Mouse (Mus musculus): ENCODE results near the gene Syt2. TPM values are rescaled to one million over a fixed set of nuclear protein-coding genes. Genes with fewer than 3 reads are reported as not detected.
A peak's percentile ranks its signal among the peaks of the same experiment; 100 is the strongest.

The Syt2 gene
- polyA plus RNA-seq, 1 experiment from 2014 or later = 0.14 TPM

GRCm38 (mm10) chr1:134704396-134705306, 58.2 kb downstream of the Syt2 start:
- TF ChIP-seq EP300 (IDR thresholded peaks at IDR 0.05) = peak; percentile 43; the same call in 1 of the 2 replicates
- TF ChIP-seq CTCF (IDR thresholded peaks at IDR 0.05) = peak; percentile 86
- Histone ChIP-seq H3K9me3 (ENCODE audit: low read length) (no peaks in the 10 kb centered on the region), H3K4me2 (replicated peaks; ENCODE audit: low read depth, low read length) (no peak overlapping the region), H3K27me3 (replicated peaks; ENCODE audit: insufficient read depth, low read length) (peaks cover 23% of the 10 kb centered on the region), H3K9ac (replicated peaks; ENCODE audit: low read depth) (no peak overlapping the region), H3K4me1 (ENCODE audit: insufficient read depth, low read depth, low read length) (no peaks in the 10 kb centered on the region; the same call in 1 of the 2 replicates), H3K27ac (ENCODE audit: low read length) (no peak overlapping the region), H3K36me3 (ENCODE audit: insufficient read depth, low read length) (no peaks in the 10 kb centered on the region), H3K4me3 (ENCODE audit: low read depth, low read length) (no peak overlapping the region)
- peak; percentile 63 for ATAC-seq
- WGBS = 34% methylated on average over 22 of the region's 22 CpGs
- peak; percentile 42 for DNase-seq (ENCODE audit: low spot score)

GRCm38 (mm10) chr1:134706549-134706948, 60.1 kb downstream of the Syt2 start:
- Histone ChIP-seq H3K4me1 (ENCODE audit: insufficient read depth, low read depth, low read length) (no peaks in the 10 kb centered on the region; the same call in 1 of the 2 replicates), H3K4me2 (replicated peaks; ENCODE audit: low read depth, low read length) (no peak overlapping the region), H3K27ac (ENCODE audit: low read length) (no peak overlapping the region), H3K9ac (replicated peaks; ENCODE audit: low read depth) (no peak overlapping the region), H3K9me3 (ENCODE audit: low read length) (no peaks in the 10 kb centered on the region), H3K36me3 (ENCODE audit: insufficient read depth, low read length) (no peaks in the 10 kb centered on the region), H3K27me3 (replicated peaks; ENCODE audit: insufficient read depth, low read length) (peaks cover 31% of the 10 kb centered on the region), H3K4me3 (ENCODE audit: low read depth, low read length) (no peak overlapping the region)
- no peak for ATAC-seq
- WGBS = 72% methylated on average over 2 of the region's 2 CpGs
- TF ChIP-seq CTCF (IDR thresholded peaks at IDR 0.05) = no peak
- TF ChIP-seq EP300 (IDR thresholded peaks at IDR 0.05) = no peak
- DNase-seq (ENCODE audit: low spot score) = no peak

- Histone ChIP-seq H3K9me3 (ENCODE audit: low read length) (no peaks in the 10 kb centered on the region), H3K4me1 (ENCODE audit: insufficient read depth, low read depth, low read length) (no peaks in the 10 kb centered on the region; the same call in 1 of the 2 replicates), H3K36me3 (ENCODE audit: insufficient read depth, low read length) (no peaks in the 10 kb centered on the region), H3K4me3 (ENCODE audit: low read depth, low read length) (no peak overlapping the region), H3K27me3 (replicated peaks; ENCODE audit: insufficient read depth, low read length) (peaks cover 31% of the 10 kb centered on the region), H3K4me2 (replicated peaks; ENCODE audit: low read depth, low read length) (no peak overlapping the region), H3K9ac (replicated peaks; ENCODE audit: low read depth) (no peak overlapping the region), H3K27ac (ENCODE audit: low read length) (no peak overlapping the region)
- ATAC-seq (no peak), DNase-seq (ENCODE audit: low spot score) (no peak)
- TF ChIP-seq EP300 (IDR thresholded peaks at IDR 0.05) = no peak
- no peak for TF ChIP-seq CTCF (IDR thresholded peaks at IDR 0.05)
- 75% methylated on average over 3 of the region's 3 CpGs for WGBS
Measured at GRCm38 (mm10) chr1:134707516-134707915, 61.0 kb downstream of the Syt2 start.

GRCm38 (mm10) chr1:134708274-134708673, 61.8 kb downstream of the Syt2 start:
- Histone ChIP-seq H3K4me1 (ENCODE audit: insufficient read depth, low read depth, low read length) (no peaks in the 10 kb centered on the region; the same call in 1 of the 2 replicates), H3K4me3 (ENCODE audit: low read depth, low read length) (no peak overlapping the region), H3K36me3 (ENCODE audit: insufficient read depth, low read length) (no peaks in the 10 kb centered on the region), H3K27me3 (replicated peaks; ENCODE audit: insufficient read depth, low read length) (peaks cover 31% of the 10 kb centered on the region), H3K9ac (replicated peaks; ENCODE audit: low read depth) (no peak overlapping the region), H3K4me2 (replicated peaks; ENCODE audit: low read depth, low read length) (peak overlapping the region; percentile 65), H3K9me3 (ENCODE audit: low read length) (no peaks in the 10 kb centered on the region), H3K27ac (ENCODE audit: low read length) (no peak overlapping the region)
- ATAC-seq = no peak
- TF ChIP-seq EP300 (IDR thresholded peaks at IDR 0.05) (no peak), CTCF (IDR thresholded peaks at IDR 0.05) (no peak)
- 16% methylated on average over 7 of the region's 8 CpGs for WGBS
- no peak for DNase-seq (ENCODE audit: low spot score)

- no peaks in the 10 kb centered on the region; the same call in 1 of the 2 replicates for H3K4me1 ChIP-seq (ENCODE audit: insufficient read depth, low read depth, low read length)
- H3K27ac ChIP-seq (ENCODE audit: low read length) = no peak overlapping the region
- WGBS = under 1% methylated on average over 39 of the region's 46 CpGs
- H3K27me3 ChIP-seq (replicated peaks; ENCODE audit: insufficient read depth, low read length) = peaks cover 31% of the 10 kb centered on the region
- H3K9me3 ChIP-seq (ENCODE audit: low read length) = no peaks in the 10 kb centered on the region
- TF ChIP-seq EP300 (IDR thresholded peaks at IDR 0.05) = no peak
- TF ChIP-seq CTCF (IDR thresholded peaks at IDR 0.05) = no peak
- peak overlapping the region; percentile 65 for H3K4me2 ChIP-seq (replicated peaks; ENCODE audit: low read depth, low read length)
- H3K36me3 ChIP-seq (ENCODE audit: insufficient read depth, low read length) = no peaks in the 10 kb centered on the region
- peak overlapping the region; percentile 33 for H3K4me3 ChIP-seq (ENCODE audit: low read depth, low read length)
- ATAC-seq (no peak), DNase-seq (ENCODE audit: low spot score) (no peak)
- no peak overlapping the region for H3K9ac ChIP-seq (replicated peaks; ENCODE audit: low read depth)
Measured at GRCm38 (mm10) chr1:134708801-134709385, 62.4 kb downstream of the Syt2 start.

Measured in lung, postnatal 0 days (tissue).